Mouse (Mus musculus): ENCODE data around the gene Tesk1.

The Tesk1 gene

GRCm38 (mm10) chr4:43419801-43420281, 21.9 kb upstream of the Tesk1 start:
- DNase-seq: peak in 1 of 2 experiments; percentile 44

GRCm38 (mm10) chr4:43420305-43420704, 21.4 kb upstream of the Tesk1 start:
- DNase-seq: peak; percentile 83 to 87

GRCm38 (mm10) chr4:43421632-43422240, 20.0 kb upstream of the Tesk1 start:
- no peak for DNase-seq

GRCm38 (mm10) chr4:43423267-43423934, 18.3 kb upstream of the Tesk1 start:
- DNase-seq: no peak

DNA sequence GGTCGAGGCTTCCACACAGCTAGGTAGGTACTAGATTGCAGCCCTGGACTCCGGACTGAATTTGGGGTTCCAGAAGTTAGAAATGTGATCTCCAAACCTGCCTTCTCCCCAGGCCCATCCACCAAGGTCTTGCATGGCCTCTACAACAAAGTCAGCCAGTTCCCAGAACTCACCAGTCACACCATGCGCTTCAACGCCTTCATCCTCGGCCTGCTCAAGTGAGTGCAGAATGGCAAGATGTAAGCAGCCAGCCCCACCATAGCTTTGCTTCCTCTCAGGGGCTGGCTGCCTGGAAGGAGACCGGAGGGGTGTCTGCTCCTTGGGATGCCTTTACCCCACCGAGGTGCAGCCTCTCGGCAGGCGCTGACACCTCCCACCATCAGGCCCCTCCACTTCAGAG, 17.7 kb upstream of the Tesk1 start:
- DNase-seq: no peak

GRCm38 (mm10) chr4:43425197-43425596, 16.5 kb upstream of the Tesk1 start:
- DNase-seq: no peak

GRCm38 (mm10) chr4:43425648-43426380, 15.9 kb upstream of the Tesk1 start:
- DNase-seq: no peak

- no peak for DNase-seq
Observed at GRCm38 (mm10) chr4:43426487-43426886, 15.3 kb upstream of the Tesk1 start.

DNA sequence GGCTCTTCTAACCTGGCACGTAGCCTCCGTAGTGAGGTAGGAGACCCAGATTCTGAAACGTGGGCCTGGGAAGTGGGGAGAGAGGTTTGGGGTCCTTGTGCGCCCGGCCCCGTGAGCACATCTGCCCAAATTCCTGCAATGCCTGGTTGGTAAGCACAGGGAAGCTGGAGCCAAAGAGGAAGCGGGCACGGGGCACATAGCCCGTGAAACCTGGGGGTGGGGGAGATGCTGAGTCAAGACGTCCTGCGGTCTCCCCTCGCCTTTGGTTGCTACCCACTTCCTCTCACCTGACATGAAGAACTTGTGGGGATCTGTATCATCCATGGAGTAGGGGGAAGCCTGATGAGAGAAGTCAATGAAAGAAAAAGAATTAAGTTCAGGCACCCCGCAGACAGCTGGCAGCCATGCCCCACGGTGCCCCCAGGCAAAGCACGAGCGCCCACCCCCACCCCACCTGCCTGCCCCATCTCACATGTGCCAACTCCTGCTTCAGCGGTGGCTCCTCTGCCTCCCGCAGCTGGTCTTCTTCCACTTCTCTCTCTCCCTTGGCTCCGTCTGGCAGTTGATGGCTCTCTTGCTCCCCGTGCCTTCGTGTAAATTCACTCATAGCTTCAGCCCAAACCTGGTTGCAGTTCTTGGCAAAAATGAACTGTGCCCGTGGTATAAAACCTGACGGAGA, 14.1 kb upstream of the Tesk1 start:
- DNase-seq: no peak

DNA sequence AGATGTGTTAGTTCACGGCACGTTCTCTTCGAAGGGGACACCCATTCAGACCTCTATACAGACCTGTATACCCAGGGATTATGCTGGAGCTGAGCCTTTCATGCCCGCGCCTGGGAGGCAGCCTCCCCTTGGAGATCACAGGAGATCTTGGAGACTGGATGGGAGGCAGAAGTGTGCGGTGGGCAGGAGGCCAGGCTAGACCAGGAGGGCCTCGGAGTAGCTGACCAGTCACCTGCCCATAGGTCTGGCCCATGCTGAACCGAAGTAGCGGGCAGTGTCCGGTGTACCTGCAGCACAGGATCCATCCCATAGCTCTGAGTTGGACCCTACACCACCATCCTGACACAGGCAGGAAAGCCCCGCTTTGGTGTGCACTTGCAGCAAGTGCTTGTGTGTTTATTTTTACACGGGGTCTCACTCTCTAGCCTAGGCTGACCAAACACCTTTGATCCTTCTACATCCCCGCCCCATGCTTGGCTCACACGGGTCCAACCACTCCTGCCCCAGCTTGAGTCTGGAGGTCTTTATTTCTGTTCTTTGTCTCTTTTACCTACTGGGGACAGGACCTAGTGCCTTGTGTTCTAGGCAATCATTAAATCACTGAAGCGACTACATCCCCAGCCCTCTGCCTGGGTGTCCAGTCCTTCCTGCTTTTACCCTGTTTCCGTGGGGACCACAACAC, 13.4 kb upstream of the Tesk1 start:
- no peak for DNase-seq

- DNase-seq: peak in 1 of 2 experiments; percentile 71
Observed at GRCm38 (mm10) chr4:43428946-43429345, 12.8 kb upstream of the Tesk1 start, which contains the start of gene Fam166b. Gene Fam166b, minus strand, starts transcription at chr4:43429134.

GRCm38 (mm10) chr4:43431690-43432089, 10.0 kb upstream of the Tesk1 start:
- peak; percentile 77 to 86 for DNase-seq

DNA sequence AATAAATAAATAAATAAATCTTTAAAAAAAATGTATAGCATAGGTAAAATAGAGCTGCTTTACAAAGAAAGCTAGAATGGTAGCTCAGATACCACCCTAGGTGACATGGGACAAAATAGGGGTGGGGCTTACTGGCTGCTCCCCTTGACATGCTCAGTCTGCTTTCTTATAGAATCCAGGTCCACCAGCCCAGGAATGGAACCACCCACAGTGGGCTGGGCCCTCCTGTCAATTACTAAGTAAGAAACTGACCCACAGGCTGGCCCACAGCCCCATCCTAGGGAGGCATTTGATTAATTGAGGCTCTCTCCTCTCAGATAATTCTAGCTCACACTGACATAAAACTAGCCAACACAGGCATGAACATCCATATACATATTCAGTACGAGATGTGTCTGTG, 8.9 kb upstream of the Tesk1 start:
- DNase-seq: no peak

DNA sequence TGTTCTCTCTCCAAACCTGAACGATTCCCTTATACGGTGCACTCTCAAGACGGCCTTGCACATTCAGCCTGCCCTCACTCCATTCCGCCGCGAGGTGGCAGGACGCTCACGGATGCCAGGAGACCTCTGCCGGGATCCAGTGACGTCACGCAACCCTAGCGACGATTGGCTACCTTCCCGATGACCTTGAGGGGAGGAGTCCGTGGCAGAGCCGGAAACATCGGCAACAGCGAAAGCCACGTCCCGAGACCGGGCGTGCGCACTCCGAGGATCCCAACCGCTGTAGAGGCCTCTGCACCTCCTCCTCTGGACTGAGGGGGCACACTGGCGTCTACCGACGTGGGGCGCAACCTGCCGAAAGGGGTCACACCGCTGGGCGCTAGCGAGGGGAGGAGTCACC, 305 bp downstream of the Tesk1 start:
- DNase-seq: peak; percentile 99

- peak; percentile 71 to 79 for DNase-seq
Observed at GRCm38 (mm10) chr4:43442456-43443361, 970 bp downstream of the Tesk1 start.

DNA sequence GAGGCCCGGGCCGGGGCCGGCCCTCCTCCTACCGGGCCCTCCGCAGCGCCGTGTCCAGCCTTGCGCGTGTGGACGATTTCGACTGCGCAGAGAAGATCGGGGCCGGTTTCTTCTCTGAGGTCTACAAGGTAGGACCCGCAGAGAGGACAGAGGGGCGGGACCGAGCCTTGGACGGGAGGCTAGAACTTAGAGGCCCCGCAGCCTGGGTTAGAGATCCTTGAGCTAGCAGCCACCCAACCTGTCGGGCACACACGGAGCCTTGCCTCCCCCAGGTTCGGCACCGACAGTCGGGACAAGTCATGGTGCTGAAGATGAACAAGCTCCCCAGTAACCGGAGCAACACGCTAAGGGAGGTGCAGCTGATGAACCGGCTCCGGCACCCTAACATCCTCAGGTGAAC, 1.8 kb downstream of the Tesk1 start:
- no peak for DNase-seq

DNA sequence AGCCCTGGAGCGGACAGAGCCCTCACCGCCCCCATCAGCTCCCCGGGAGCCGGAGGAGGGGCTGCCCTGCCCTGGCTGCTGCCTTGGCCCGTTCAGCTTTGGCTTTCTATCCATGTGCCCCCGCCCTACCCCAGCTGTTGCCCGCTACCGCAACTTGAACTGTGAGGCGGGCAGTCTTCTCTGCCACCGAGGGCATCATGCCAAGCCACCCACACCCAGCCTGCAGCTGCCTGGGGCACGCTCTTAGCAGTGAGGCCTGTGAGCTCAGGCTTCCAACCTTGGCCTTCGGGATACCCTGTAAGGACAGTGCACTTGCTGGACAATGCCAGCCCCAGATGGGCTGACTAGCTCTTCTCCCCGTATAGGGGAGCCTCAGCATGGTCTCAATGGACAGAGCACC, 5.5 kb downstream of the Tesk1 start:
- no peak for DNase-seq

GRCm38 (mm10) chr4:43448554-43448953, 6.8 kb downstream of the Tesk1 start:
- DNase-seq: no peak

- DNase-seq: no peak
Observed at GRCm38 (mm10) chr4:43452315-43452714, 10.6 kb downstream of the Tesk1 start.

DNA sequence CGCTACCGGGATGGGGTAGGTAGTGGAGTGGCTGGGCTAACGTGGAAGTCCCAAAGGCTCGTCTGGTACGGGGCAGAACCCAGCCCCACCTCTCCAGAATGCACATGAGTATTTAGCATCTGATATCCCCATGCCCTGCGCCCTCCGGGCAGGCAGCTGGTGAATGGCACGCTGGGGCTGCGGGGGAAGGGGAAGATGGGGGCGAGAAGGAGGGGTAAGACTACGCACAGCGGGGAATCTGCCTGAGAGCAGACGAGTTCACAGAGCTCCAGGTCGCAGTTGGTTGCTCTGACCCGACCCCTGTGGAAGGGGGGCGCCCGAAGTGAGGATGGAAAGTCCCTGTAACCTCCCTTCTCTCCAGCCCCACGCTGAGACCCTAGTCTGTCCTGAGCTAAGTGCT, 11.7 kb downstream of the Tesk1 start:
- no peak for DNase-seq

- no peak for DNase-seq
Observed at GRCm38 (mm10) chr4:43454041-43454836, 12.5 kb downstream of the Tesk1 start, which contains the start of gene Cd72. Gene Cd72, minus strand, starts transcription at chr4:43454628.

Measured in lung, adult 18-20 months (tissue).